Mouse (Mus musculus) myocyte (in vitro differentiated cells): ENCODE measurements at regions not wholly inside any gene's neighbourhood (a gene's known extent, or its start where the extent isn't known, plus 50 kb on each side); places are given as distances from the start of the nearest gene placed in this dataset.

Experiments used
- MAX ChIP-seq: IDR thresholded peaks from one replicate; pipeline ENCODE4 v1.6.1; 2011; ENCODE audit warnings: low read depth, mild to moderate bottlenecking, control low read depth
- POLR2A ChIP-seq: IDR thresholded peaks from one replicate; pipeline ENCODE4 v1.6.1; 2011; ENCODE audit warnings: low read depth, mild to moderate bottlenecking, control low read depth, moderate library complexity; ENCODE audit not compliant: insufficient read length
- POLR2AphosphoS2 ChIP-seq: IDR thresholded peaks from one replicate; pipeline ENCODE4 v1.6.1; 2011; ENCODE audit warnings: low read depth, control low read depth; ENCODE audit not compliant: insufficient read length

- TF ChIP-seq POLR2A (no peak), MAX (no peak), POLR2AphosphoS2 (no peak)
Observed at GRCm38 (mm10) chr17:74921413-74921812, 84.0 kb upstream of the Ltbp1 start.
